Mouse (Mus musculus): ENCODE results near the gene Cops3.
"Not testable (repeated sequence)": the region's sequence is repeated elsewhere in the genome, so short reads cannot be mapped to it uniquely, and the experiment has no call there.

Cops3 gene

GRCm38 (mm10) chr11:59839459-59840126 lies at the start of gene Cops3:
Gene Cops3 (minus strand): TSS chr11:59839838.
- DNase-seq (ENCODE audit: low spot score): peak; percentile 97

GRCm38 (mm10) chr11:59888151-59888550 lies 48.5 kb upstream of the Cops3 start:
- DNase-seq (ENCODE audit: low spot score): no peak

- no peak for DNase-seq (ENCODE audit: low spot score)
These were observed 47.3 kb upstream of the Cops3 start for GRCm38 (mm10) chr11:59886952-59887351.

GRCm38 (mm10) chr11:59885217-59885986 lies 45.8 kb upstream of the Cops3 start:
- DNase-seq (ENCODE audit: low spot score): peak; percentile 33

- peak; percentile 93 for DNase-seq (ENCODE audit: low spot score)
These were observed 40.4 kb upstream of the Cops3 start for GRCm38 (mm10) chr11:59880031-59880430.

- DNase-seq (ENCODE audit: low spot score): no peak
These were observed 32.5 kb upstream of the Cops3 start for GRCm38 (mm10) chr11:59872124-59872523.

GRCm38 (mm10) chr11:59864316-59864715 lies 24.7 kb upstream of the Cops3 start:
- DNase-seq (ENCODE audit: low spot score): no peak

- no peak for DNase-seq (ENCODE audit: low spot score)
These were observed 20.8 kb upstream of the Cops3 start for GRCm38 (mm10) chr11:59860467-59860866.

GRCm38 (mm10) chr11:59852865-59853264 lies 13.2 kb upstream of the Cops3 start:
- no peak for DNase-seq (ENCODE audit: low spot score)

- peak; percentile 60 for DNase-seq (ENCODE audit: low spot score)
These were observed 8.6 kb upstream of the Cops3 start for GRCm38 (mm10) chr11:59847891-59848884.

GRCm38 (mm10) chr11:59847131-59847530 lies 7.5 kb upstream of the Cops3 start:
- DNase-seq (ENCODE audit: low spot score): peak; percentile 66

- no peak for DNase-seq (ENCODE audit: low spot score)
These were observed 6.7 kb upstream of the Cops3 start for GRCm38 (mm10) chr11:59846311-59846710.

- peak; percentile 95 for DNase-seq (ENCODE audit: low spot score)
These were observed 605 bp downstream of the Cops3 start, which contains the start of gene Nt5m for GRCm38 (mm10) chr11:59839008-59839458. Gene Nt5m (plus strand): TSS chr11:59839447.

- no peak for DNase-seq (ENCODE audit: low spot score)
These were observed 1.2 kb downstream of the Cops3 start for GRCm38 (mm10) chr11:59838426-59838825.

- DNase-seq (ENCODE audit: low spot score): not testable (repeated sequence)
These were observed 1.8 kb downstream of the Cops3 start for GRCm38 (mm10) chr11:59837789-59838188.

GRCm38 (mm10) chr11:59821625-59822024 lies 18.0 kb downstream of the Cops3 start:
- DNase-seq (ENCODE audit: low spot score): no peak

- no peak for DNase-seq (ENCODE audit: low spot score)
These were observed 21.7 kb downstream of the Cops3 start for GRCm38 (mm10) chr11:59817916-59818315.

- DNase-seq (ENCODE audit: low spot score): no peak
These were observed 24.1 kb downstream of the Cops3 start for GRCm38 (mm10) chr11:59815482-59816065.

- DNase-seq (ENCODE audit: low spot score): no peak
These were observed 24.7 kb downstream of the Cops3 start for GRCm38 (mm10) chr11:59814936-59815335.

GRCm38 (mm10) chr11:59814311-59814710 lies 25.3 kb downstream of the Cops3 start:
- DNase-seq (ENCODE audit: low spot score): no peak

- no peak for DNase-seq (ENCODE audit: low spot score)
These were observed 26.4 kb downstream of the Cops3 start for GRCm38 (mm10) chr11:59813276-59813675.

GRCm38 (mm10) chr11:59811211-59811610 lies 28.4 kb downstream of the Cops3 start:
- DNase-seq (ENCODE audit: low spot score): peak; percentile 45

Measured in adipocyte (in vitro differentiated cells).